Mouse (Mus musculus): ENCODE data around the gene Znfx1.

The Znfx1 gene

GRCm38 (mm10) chr2:167048698-167049358 lies 14.0 kb downstream of the Znfx1 start:
- DNase-seq: no peak

GRCm38 (mm10) chr2:167048223-167048622 lies 14.6 kb downstream of the Znfx1 start:
- DNase-seq: no peak

GRCm38 (mm10) chr2:167043400-167044121 lies 19.3 kb downstream of the Znfx1 start:
- DNase-seq: no peak

DNA sequence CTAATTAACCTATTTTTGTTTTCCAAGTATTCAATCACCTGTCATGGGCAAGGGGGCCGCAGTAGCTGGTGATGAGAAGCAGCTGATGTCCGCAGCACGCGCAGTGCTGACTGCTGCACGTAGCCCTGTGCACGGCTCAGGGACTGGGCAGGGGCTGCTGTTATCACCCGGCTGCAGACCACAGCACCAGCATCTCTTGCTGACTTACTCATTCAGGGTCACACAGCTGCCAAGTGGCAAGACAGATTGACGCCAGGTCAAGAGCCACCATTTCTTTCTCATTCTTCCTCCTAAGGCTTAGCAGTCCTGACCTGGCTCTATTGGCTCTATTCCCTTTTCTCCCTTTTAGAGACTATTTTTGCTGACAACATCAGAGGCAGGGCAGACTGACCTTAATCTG lies 23.4 kb downstream of the Znfx1 start:
- no peak for DNase-seq

DNA sequence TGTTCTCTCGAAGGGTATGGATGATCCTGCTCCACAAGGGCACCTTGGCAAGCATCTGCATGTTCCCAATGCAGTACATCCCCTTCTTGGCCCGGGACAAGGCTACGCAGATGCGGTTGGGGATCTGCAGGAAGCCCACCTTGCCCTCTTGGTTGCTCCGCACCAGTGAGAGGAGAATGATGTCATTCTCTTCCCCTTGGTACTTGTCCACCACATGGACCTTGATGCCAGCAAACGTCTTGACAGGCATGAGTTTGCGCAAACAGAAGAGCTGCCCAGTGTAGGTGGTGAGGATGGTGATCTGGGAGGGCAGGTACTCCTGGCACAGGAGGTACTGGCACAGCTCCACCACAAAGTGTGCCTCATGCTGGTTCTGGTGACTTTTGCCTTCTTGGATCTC lies 24.1 kb downstream of the Znfx1 start:
- DNase-seq: peak; percentile 41

DNA sequence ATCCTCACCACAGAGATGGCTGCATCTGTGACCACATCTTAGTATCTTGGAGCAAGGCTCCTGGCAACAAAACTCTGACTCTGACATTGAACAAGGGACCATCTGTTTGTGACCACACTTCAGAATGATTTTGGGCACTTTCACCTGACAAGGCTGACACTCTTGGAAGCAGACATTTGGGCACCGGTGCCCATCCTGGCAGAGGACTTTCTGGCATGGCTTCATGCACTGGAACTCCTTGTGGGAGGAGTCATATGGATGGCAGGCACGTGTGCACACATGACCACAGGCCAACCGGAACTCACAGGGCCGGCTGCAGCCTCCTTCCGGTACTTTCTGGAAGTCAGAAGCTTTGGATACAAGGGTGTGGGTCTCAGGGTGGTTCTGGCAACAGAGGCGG lies 24.5 kb downstream of the Znfx1 start:
- DNase-seq: peak; percentile 50

GRCm38 (mm10) chr2:167037710-167038109 lies 25.1 kb downstream of the Znfx1 start:
- peak; percentile 29 for DNase-seq

DNA sequence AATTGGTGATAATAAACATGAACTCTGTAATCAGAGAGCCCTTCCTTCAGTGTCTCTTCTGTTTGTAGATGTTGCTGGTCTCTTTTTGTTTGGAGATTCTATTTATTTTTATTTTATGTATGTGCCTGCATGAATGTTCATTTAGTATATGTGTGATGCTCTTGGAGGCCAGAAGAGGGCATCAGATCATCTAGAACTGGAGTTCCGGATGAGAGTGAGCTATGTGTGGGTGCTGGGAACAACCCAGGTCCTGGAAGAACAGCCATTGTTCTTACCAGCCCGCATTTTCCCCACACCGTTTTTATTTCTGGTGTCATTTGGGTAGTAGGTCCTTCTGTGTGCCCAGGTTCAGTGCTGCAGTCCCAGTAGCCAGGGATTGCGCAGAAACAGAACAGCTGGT lies 32.3 kb downstream of the Znfx1 start:
- DNase-seq: no peak

DNA sequence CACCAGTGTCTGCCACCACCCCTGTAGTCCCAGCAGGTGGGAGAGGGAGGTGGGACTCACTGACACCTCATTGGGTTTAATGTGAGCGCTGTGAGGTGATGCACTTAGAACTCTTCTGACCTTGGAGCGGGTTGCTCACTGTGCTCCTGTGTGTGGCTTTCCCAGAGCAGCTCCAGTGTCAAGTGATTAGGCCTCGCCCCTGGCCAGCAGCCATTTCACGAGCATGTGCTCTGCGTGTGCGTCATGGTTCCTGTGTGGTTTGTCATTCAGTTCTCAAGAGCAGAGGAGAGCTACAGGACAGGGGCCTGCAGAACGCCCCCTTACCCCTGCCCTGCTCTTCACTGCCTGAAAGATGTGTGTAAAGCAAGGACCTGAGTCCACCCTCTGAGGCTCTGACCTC lies 34.3 kb downstream of the Znfx1 start:
- DNase-seq: no peak

DNA sequence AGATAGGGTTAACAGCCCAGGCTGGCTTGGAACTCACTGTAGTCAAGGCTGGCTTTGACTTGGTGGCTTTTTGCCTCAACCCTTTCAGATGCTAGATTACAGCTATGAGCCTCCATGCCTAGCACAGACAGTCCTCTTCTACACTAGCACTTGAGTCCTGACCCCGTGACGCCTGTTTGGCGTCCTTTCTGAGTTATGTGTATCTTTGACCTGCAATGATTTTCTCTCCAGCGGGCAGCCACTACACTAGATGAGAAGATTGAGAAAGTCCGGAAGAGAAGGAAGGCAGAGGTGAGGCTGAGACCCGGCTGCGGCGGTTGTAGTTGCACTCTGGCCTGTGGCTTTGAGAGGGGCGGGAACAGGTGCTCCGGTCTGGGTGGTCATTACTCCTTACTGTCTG lies 43.4 kb downstream of the Znfx1 start:
- DNase-seq: no peak

DNA sequence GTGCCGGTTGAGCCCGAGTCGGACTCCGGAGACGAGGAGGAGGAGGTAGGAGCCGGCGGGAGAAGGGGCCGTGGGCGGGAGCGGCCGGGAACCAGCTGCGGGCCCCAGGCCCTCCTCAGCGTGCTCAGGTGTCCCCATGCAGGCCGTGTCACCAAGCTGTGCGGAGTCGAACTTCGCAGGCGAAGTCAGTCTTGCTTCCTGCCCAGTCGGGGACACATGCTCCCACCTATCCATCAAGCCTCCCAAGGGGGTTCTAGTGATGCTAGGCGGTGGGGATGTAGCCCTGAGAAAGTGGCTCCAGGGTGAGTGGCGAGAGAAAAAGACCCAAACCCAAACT lies 47.5 kb downstream of the Znfx1 start:
- no peak for DNase-seq

GRCm38 (mm10) chr2:167014702-167015381 lies 48.0 kb downstream of the Znfx1 start, which contains the start of gene Ddx27:
Ddx27 (plus strand) TSS chr2:167015193.
- DNase-seq: peak; percentile 89

GRCm38 (mm10) chr2:167010546-167010945 lies 52.3 kb downstream of the Znfx1 start:
- DNase-seq: no peak

DNA sequence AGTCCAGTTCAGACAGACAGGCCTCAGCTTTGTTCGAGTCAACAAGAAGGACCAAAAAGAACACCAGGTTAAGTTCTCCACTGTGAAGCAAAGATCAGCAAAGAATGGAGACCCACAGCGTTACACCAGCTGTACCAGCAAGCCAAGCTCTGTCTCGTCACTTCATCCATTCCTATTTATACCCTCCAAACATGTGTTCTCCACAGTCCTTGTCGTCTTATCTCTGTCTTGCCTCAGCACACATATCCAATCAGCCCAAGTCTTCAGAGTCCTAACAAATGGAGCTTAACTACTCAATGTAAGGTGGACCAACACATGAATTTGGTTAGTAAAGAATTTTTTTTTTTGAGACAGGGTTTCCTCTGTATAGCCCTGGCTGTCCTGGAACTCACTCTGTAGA lies 53.3 kb downstream of the Znfx1 start:
- no peak for DNase-seq

- peak; percentile 58 for DNase-seq
Measured at GRCm38 (mm10) chr2:167007565-167007964, 55.2 kb downstream of the Znfx1 start.

DNA sequence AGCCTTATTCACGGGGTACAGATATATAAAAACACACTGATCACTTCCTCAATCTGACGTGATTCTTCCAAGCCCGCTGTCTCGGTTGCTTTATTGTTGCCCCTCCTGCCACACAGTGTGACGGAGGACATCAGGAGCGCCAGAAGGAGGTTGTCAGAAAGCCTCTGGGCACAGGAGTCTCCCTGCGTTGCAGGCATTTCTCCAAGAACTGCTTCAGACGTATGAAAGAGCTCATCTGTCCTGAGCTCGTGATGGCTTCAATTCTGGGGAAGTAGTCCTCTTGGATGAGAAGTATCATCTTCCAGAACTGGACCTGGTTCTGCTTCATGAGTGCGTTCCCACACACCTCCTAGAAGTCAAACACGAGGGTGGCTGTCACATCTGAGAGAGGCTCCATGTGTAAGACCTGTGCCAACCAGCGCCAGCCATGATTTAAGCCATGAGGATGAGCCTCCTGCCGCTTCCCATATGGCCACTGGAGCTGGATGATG lies 55.8 kb downstream of the Znfx1 start:
- DNase-seq: peak; percentile 79

DNA sequence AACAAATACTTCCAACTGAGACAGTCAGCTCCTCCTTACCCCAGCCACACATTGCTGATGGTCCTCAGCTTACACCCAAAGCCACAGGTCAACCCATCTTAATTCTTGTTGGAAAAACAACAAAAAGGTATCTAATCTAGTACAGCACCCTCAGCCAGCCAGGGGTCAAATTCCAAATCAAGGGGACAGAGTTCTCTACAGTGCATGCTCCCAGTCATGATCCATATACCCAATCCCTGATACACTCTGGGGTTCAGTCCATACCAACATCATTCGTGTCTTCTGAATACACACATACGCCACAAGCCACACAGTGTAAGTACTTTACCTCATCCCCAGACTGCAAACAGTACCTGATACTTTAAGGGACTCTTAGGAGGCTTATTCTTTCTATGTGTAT lies 56.5 kb downstream of the Znfx1 start:
- no peak for DNase-seq

DNA sequence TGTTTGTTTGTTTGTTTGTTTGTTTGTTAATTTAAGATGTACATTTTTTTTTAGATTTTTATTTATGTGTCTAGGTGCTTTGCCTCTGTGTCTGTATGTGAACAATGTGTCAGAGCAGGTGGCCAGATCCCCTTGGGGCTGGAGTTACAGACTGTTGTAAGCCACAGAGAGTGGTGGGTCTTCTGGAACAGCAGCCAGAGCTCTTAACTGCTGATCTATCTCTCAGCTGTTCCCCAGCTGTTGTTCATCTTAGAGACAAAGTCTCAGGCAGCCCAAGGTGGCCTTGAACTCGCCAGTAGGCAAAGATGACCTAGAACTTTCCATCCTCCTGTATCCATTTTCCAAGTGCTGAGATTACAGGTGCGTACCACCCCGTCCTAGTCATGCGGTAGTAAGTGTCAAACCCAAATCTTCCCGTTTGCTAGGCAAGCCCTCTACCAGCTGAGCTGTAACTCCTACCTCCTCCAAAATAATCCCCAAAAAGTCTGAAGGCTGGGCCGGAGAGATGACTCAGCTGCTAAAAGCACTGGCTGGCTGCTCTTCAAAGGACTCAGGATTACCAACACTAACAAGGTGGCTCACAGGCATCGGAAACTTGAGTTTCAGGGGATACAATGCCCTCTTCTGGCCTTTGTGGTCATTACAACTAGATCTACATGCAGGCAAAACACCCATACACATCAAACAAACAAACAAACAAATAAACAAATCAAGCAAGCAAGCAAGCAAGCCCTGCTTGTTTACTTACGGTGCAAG lies 58.5 kb downstream of the Znfx1 start:
- DNase-seq: peak; percentile 76

DNA sequence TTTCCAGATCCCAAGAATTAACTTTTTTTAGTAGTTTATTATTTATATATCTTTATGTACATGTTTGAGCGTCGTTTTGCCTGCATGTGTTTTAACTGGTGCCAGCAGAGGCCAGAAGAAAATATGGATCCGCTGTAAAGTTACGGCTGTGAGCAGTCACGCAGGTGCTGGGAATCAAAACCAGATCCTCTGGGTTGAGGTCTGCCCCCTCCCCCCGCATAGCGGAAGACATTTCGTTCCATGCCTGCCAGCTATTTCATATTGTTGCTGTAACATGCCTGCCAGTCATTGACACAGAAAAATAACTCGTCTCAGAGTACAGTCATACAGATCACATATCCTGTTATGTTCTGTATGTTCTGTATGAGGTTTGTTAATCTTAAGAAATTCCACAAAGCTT lies 61.3 kb downstream of the Znfx1 start:
- DNase-seq: no peak

- no peak for DNase-seq
Measured at GRCm38 (mm10) chr2:166996533-166996894, 66.3 kb downstream of the Znfx1 start.

- DNase-seq: peak; percentile 96
Measured at GRCm38 (mm10) chr2:166995796-166996532, 66.9 kb downstream of the Znfx1 start, which contains the start of gene Stau1. Stau1 (minus strand) TSS chr2:166996299.

DNA sequence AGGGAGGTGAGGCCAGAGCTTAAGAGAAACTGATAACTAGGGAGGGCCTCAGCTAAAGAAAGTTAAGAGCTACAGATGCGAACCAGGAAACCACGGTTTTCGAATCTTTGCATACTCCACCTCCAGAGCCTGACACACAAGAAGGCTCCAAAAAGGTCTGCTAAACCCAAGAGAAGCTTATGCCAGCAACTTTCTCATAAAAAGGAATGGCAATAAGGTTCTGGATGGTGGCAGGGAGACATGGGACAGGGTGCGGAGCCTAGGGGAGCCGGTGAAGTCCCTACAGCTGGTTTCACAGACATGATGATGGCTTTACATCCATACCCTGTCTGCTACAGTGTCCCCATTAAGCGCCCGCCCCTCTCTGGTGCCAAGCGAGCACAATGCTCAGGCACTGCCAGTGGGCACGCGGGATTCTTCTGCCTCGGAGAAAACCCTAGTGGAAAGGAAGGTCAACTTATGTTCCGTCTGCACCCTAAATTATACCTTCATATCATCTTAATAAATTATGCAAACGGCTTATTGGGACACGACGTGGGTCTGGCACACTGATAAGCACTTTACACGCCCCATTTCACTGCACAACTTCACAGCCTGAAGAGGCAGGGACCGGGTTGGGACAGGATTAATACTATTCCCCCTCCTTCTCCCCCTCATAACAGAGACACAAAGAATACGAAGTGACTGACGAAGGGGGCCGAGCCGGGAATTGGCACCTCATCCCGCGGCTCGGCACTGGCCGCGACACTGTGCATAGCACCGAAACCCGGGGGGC lies 67.6 kb downstream of the Znfx1 start:
- DNase-seq: peak; percentile 55
